Mouse (Mus musculus) small intestine, adult 2 months (tissue): Measurements from ENCODE around the gene Otop2.

ENCODE experiments used
- CTCF ChIP-seq: fragments of 200-500 bp; IDR thresholded peaks from 2 replicates; pipeline ENCODE4 v1.5.1; 2012; ENCODE audit warnings: low read depth, mild to moderate bottlenecking, control low read depth, inconsistent platforms, low read length, moderate library complexity, mixed read lengths; ENCODE audit not compliant: insufficient replicate concordance, insufficient read length; ENCODE audit errors: extremely low read depth
- POLR2A ChIP-seq: fragments of 200-500 bp; IDR thresholded peaks from 2 replicates; pipeline ENCODE4 v1.6.1; 2012; ENCODE audit warnings: low read depth, mild to moderate bottlenecking, control low read depth, inconsistent platforms, low read length, moderate library complexity

GRCm38 (mm10) chr11:115348681-115349248 lies 41.8 kb downstream of the Otop2 start:
- TF ChIP-seq POLR2A (no peak), CTCF (no peak)
